Mouse (Mus musculus) adrenal gland, postnatal 4 days (tissue): ENCODE measurements around the gene Ccdc88a. TPM values are rescaled to one million over a fixed set of nuclear protein-coding genes. Genes with fewer than 3 reads are reported as not detected.

Source experiments
- DNase-seq, 2 experiments: peaks; one replicate each; pipeline ENCODE4 v3.0.0; 2021 to 2022; ENCODE audit warnings: low spot score in 2 of 2, mixed read lengths in 2 of 2
- long read RNA-seq, 2 experiments: library from polyadenylated mRNA; stranded (forward); transcript quantifications; one replicate each; pipeline ENCODE4 v2.0.0; 2021
- total RNA-seq, 2 experiments: library from RNA; stranded (reverse); gene quantifications; 2 replicates each; pipeline ENCODE4 v1.2.3; 2021

Gene Ccdc88a
- total RNA-seq: 10 to 100 TPM; 26.4 to 26.9 TPM
- long read RNA-seq, experiment 1: 0 reads
- long read RNA-seq, experiment 2, partial matches to known transcripts: 26 of 28 reads
- long read RNA-seq, experiment 2, other reads (novel, unspliced or antisense): 2 of 28 reads

DNA sequence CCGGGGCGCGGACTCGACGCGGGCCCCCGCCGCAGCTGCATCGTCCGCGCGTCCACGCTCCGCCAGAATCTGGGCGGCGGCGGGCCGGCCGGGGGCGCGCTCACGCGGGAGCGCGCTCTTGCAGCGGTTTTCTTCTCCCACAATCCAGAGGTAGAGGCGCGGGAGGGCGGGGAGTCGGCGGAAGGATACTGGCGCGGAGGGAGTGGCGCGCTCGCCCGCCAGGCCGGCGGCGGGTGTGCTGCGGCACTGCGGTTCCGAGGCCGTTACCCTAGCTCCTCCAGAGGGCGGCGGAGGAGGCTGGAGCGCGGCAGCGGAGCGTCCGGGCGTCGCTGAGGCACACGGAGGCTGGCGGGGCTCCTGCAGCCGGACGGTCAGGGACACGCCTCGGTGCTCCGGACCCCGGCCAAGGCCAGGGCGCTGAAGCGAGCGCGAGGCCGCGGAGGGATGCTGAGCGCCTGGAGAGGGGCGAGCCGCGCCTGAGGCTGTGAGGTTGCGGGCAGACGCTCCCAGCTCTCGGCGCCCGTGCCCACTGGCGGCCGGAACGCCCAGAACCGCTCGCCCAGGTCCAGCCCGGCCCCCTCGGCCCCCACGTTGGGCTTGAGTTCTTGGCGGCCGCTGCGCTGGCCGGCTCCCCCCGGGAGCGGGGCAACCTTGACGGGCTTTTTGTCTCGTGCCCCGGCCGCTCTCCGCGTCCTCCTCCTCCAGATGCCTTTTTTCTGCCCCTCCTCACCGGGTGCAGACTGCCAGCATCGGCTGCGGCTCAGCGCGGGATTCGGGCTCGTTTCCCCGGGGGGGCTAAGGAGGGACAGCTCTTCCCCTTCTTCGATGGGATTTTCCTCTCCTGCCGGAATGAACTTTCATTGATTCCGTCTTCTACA is at the start of gene Ccdc88a:
Gene Ccdc88a, plus strand, starts transcription at position 263 of the 878 bp plus-strand sequence.
- peak; percentile 91 to 95 for DNase-seq

- DNase-seq: no peak
These were observed 38.0 kb upstream of the Ccdc88a start for GRCm38 (mm10) chr11:29335505-29335904.

GRCm38 (mm10) chr11:29341259-29341658 is 32.2 kb upstream of the Ccdc88a start:
- no peak for DNase-seq

- DNase-seq: no peak
These were observed 28.4 kb upstream of the Ccdc88a start for GRCm38 (mm10) chr11:29344891-29345657.

- no peak for DNase-seq
These were observed 27.7 kb upstream of the Ccdc88a start for GRCm38 (mm10) chr11:29345673-29346286.

GRCm38 (mm10) chr11:29350891-29351290 is 22.6 kb upstream of the Ccdc88a start:
- no peak for DNase-seq

DNA sequence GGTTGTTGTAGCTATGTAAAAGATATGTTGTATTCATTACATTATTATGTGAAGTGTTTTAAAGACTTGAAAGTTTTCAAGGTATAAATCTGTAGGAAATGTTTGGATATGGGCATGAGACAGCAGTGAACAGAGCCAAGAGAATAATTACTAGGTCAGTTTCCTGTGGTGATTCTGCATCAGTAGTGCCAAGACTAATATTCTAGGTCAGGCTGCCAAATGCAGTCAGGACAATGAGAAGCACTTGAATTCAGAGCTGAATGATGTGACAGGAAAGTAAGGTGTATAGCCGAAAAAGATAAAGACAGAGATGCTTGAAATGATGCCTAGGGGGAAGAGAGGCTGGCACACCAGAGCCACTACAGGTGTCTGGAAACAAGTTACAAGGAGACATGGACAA is 21.2 kb upstream of the Ccdc88a start:
- DNase-seq: no peak

GRCm38 (mm10) chr11:29368161-29368560 is 5.3 kb upstream of the Ccdc88a start:
- DNase-seq: no peak

- DNase-seq: no peak
These were observed 435 bp upstream of the Ccdc88a start for GRCm38 (mm10) chr11:29373050-29373395.

- DNase-seq: no peak
These were observed 807 bp downstream of the Ccdc88a start for GRCm38 (mm10) chr11:29374274-29374656.

GRCm38 (mm10) chr11:29376635-29377034 is 3.2 kb downstream of the Ccdc88a start:
- DNase-seq: no peak

- DNase-seq: no peak
These were observed 5.3 kb downstream of the Ccdc88a start for GRCm38 (mm10) chr11:29378751-29379150.

DNA sequence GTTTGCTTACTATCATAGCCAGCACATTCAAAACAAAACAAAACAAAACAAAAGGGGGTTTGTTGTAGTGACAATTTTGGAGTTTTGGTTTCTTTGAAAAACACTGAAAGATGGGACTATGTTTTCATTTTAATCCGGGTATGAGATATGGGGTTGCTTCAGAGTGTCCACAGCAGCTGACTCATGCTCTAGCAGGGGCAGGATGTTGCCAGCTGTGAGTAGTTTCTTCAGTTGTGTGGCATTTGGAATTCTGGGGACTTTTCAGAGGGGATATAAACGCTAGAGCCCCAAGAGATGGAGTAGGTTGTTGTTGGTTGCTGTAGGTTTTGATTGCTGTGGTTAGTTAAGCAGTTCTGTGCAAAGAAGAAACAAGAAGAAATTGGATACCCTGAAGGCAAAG is 10.0 kb downstream of the Ccdc88a start:
- DNase-seq: no peak

GRCm38 (mm10) chr11:29384001-29384400 is 10.5 kb downstream of the Ccdc88a start:
- no peak for DNase-seq

DNA sequence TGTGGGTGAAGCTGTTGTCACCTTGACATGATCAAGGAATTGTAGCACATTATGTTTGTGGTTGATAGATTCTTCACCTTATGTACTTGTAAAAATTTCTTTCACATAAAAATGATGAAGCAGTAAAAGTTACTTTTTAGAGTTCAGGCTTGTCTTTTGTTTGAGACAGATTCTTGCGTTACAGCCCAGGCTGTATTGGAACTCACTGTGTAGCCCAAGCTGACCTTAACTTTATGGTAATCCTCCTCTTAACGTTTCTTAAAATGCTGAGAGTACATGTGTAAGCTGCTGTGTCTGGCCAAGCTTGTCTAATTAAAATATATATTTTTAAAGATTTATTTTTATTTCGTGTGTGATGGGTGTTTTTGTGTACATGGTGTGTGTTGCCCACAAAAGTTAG is 11.2 kb downstream of the Ccdc88a start:
- DNase-seq: no peak

DNA sequence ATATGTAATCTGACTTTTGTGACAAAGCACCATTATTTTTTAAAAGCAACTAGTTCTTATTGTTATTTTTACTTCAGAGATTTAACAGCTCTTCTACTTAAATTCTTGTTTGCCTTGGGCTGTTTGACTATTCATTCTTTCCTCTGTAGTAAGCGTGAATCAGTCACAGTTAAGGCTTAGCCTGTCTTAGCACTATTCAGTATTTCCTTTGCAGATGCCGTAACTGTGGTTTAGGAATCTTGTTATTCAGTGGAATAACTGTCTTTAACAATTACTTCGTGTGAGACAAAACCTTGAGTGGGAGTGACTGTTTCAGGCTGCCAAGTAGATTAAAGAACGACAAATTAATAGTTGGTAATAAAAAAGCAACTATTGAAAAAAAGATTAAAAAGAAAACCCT is 16.5 kb downstream of the Ccdc88a start:
- DNase-seq: no peak

GRCm38 (mm10) chr11:29395135-29395746 is 21.8 kb downstream of the Ccdc88a start:
- DNase-seq: no peak

- no peak for DNase-seq
These were observed 26.9 kb downstream of the Ccdc88a start for GRCm38 (mm10) chr11:29400374-29400773.

GRCm38 (mm10) chr11:29406292-29406691 is 32.8 kb downstream of the Ccdc88a start:
- DNase-seq: no peak

DNA sequence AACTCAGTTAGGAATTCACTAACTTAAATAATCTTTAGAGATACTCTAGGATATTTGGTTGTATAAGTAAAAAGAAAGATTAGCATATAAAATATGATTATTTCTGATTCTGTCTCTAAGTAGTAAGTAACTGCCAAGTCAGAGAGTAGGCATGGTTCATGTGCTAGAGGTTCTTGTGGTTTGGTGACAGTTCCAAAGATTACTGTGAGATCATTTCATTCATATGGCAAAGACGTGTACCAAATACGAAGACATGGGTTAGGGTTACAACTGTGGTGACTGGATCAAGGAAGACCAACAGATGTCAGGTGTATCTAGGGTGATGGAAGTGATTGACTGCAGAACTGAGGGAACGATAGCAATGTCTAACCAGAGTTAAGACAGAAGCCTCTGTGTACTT is 50.0 kb downstream of the Ccdc88a start:
- DNase-seq: no peak

DNA sequence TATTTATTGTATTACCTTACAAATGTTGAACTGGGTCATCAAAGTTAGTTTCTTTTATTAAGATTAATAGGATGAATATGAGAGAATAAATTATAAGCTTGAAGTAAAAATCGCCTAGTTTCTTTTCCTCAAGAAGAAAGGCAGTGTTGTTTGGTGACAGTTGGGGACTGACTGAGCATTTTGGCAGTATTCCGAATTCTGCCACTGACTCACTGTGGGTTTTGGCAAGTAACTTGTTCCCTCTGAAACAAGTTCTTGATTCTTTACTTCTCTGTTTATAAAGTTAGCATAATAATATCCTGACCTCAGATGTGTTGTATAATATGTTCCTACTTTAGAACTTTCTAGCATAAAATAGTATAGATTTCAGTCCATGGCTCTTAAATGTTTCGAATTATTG is 55.3 kb downstream of the Ccdc88a start:
- no peak for DNase-seq
